Mouse (Mus musculus) left cerebral cortex, adult 2 months (tissue): ENCODE measurements around the gene Ppfia3. TPM values are rescaled to one million over a fixed set of nuclear protein-coding genes. Genes with fewer than 3 reads are reported as not detected.

Experiments
- DNase-seq, 2 experiments: peaks; one replicate each; pipeline ENCODE4 v3.0.0; 2021 to 2022; ENCODE audit warnings: low spot score in 2 of 2, mixed read lengths in 1 of 2; ENCODE audit errors: extremely low spot score in 1 of 2
- H3K27ac ChIP-seq: fragments of 200-600 bp; 2 replicates; pipeline ENCODE4 v1.8.1; 2022
- H3K4me3 ChIP-seq: fragments of 200-600 bp; 2 replicates; pipeline ENCODE4 v1.8.1; 2022
- CTCF ChIP-seq: fragments of 200-600 bp; IDR thresholded peaks from 2 replicates; pipeline ENCODE4 v1.8.1; 2022; ENCODE audit warnings: antibody characterized with exemption, mild to moderate bottlenecking, moderate library complexity
- intact Hi-C: fragments of 180-260 bp; cut with DNase I; formaldehyde crosslinking; loops from one replicate; pipeline ENCODE4 v1.15.1; 2025
- long read RNA-seq, 2 experiments: library from polyadenylated mRNA; stranded (forward); transcript quantifications; one replicate each; pipeline ENCODE4 v2.0.0; 2021; ENCODE audit warnings: borderline mapping rate in 2 of 2
- total RNA-seq, 2 experiments: library from RNA; stranded (reverse); gene quantifications; 2 replicates each; pipeline ENCODE4 v1.2.3; 2021

Ppfia3 gene
- 100 to 1,000 TPM; 156 to 159 TPM for total RNA-seq
- long read RNA-seq, experiment 1, full-length matches to known transcripts = 221 of 304 reads
- long read RNA-seq, experiment 1, partial matches to known transcripts = 55 of 304 reads
- long read RNA-seq, experiment 1, other reads (novel, unspliced or antisense) = 28 of 304 reads
- long read RNA-seq, experiment 2, full-length matches to known transcripts = 198 of 279 reads
- long read RNA-seq, experiment 2, partial matches to known transcripts = 44 of 279 reads
- long read RNA-seq, experiment 2, other reads (novel, unspliced or antisense) = 37 of 279 reads

DNA sequence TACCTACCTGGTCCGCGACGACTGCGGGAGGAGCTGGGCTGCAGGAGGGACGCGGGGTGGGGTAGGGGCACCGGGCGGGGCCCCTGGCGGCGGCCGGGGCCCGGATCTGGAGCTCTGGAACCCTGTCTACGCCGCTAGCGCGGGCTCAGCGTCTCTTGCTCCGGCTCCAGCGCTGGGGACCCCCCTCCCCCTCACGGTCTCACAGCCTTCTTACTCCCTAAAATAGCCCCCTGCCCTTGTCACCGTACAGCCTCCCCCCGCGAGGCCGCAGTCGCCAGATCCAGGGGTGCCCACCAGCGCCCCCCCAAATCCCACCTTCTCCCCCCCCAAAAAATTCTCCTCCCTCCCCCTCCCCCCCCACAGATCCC is at the start of gene Ppfia3:
Gene Ppfia3 (minus strand): TSS at position 368 of the 368 bp plus-strand sequence.
- H3K4me3 ChIP-seq = peak within 1 kb of the TSS; percentile 84
- DNase-seq = no peak
- TF ChIP-seq CTCF = no peak
- H3K27ac ChIP-seq = peak within 1 kb of the TSS; percentile 97
- intact Hi-C loops = no loop called here

DNA sequence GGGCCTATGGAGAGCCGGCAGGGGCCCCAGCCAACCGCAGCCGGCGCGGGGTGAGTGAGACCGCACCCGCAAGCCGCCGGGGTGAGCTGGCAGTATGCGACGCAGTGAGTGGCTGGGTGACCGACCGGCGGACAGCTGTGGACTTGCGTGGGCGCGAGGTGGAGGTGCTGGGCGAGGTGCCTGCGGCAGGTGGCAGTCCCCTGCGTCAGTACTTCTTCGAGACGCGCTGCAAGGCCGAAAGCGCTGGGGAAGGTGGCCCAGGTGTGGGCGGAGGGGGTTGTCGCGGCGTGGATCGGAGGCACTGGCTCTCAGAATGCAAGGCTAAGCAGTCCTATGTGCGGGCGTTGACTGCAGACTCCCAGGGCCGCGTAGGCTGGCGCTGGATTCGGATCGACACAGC is 48.8 kb upstream of the Ppfia3 start:
- H3K4me3 ChIP-seq = peak overlapping the region; percentile 28
- intact Hi-C loops = no loop called here
- no peak overlapping the region for H3K27ac ChIP-seq
- no peak for TF ChIP-seq CTCF
- peak in 1 of 2 experiments; percentile 58 for DNase-seq

GRCm38 (mm10) chr7:45414740-45415224 is 48.0 kb upstream of the Ppfia3 start:
- intact Hi-C loops = no loop called here
- TF ChIP-seq CTCF = no peak
- Histone ChIP-seq H3K27ac (no peak overlapping the region), H3K4me3 (no peak overlapping the region)
- no peak for DNase-seq

GRCm38 (mm10) chr7:45413864-45414739 is 47.3 kb upstream of the Ppfia3 start:
- intact Hi-C loops = no loop called here
- no peak for DNase-seq
- peak overlapping the region; percentile 34 for H3K4me3 ChIP-seq
- no peak overlapping the region for H3K27ac ChIP-seq
- no peak for TF ChIP-seq CTCF

- Histone ChIP-seq H3K4me3 (peak within 1 kb of the TSS; percentile 34), H3K27ac (no peak within 1 kb of the TSS)
- intact Hi-C loops = no loop called here
- TF ChIP-seq CTCF = no peak
- DNase-seq = no peak
Observed at GRCm38 (mm10) chr7:45413113-45413863, 46.5 kb upstream of the Ppfia3 start, which contains the start of gene Ntf5. Gene Ntf5, plus strand, starts transcription at chr7:45413695.

GRCm38 (mm10) chr7:45412421-45412820 is 45.6 kb upstream of the Ppfia3 start:
- DNase-seq = no peak
- intact Hi-C loops = no loop called here
- TF ChIP-seq CTCF = no peak
- Histone ChIP-seq H3K27ac (no peak overlapping the region), H3K4me3 (no peak overlapping the region)

DNA sequence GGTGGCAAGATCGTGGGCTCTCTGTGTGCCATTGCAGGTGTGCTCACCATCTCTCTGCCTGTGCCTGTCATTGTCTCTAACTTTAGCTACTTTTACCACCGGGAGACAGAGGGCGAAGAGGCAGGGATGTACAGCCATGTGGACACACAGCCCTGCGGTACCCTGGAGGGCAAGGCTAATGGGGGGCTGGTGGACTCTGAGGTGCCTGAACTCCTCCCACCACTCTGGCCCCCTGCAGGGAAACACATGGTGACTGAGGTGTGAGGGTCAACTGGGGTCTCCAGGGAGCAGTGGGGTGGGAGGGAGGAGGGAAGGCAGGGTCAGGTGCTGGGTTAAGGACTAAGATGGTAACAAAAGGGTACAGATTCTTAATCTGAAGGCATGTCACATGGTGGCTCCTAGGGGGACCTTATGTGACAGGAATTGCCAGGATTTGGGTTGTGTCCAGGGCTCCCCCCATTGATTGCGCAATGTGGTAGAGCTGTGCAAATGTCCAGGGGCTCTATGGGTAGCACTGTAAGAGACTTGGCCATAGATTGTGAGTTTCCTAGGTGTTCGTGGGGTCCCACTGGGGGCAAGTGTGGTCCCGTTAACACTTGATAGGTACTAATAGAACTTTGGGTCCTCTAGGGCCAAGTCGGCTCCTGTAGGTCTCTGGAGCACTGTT is 42.8 kb upstream of the Ppfia3 start:
- Histone ChIP-seq H3K4me3 (no peak overlapping the region), H3K27ac (no peak overlapping the region)
- no peak for DNase-seq
- intact Hi-C loops = no loop called here
- no peak for TF ChIP-seq CTCF

- no peak overlapping the region for H3K27ac ChIP-seq
- intact Hi-C loops = no loop called here
- H3K4me3 ChIP-seq = no peak overlapping the region
- no peak for DNase-seq
- no peak for TF ChIP-seq CTCF
Observed at GRCm38 (mm10) chr7:45408949-45409348, 42.1 kb upstream of the Ppfia3 start.

DNA sequence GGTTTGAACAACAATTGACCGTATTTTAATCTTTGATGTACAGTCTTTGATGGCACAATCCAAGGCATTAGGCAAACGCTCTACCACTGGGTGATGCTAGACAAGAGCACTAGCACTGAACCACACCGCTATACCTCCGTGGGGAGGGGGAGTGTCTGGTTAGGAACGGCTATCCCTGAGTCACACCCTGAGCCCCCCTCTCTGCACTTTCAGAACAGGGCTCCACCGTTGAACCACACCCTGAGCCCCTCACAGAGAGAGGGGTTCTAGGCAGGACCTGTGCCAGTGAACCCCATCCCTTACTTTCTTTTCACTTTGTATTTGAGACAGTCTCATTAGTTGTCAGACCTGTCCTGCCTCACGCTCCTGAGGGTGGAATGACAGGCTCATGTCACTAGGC is 41.5 kb upstream of the Ppfia3 start:
- H3K4me3 ChIP-seq = no peak overlapping the region
- intact Hi-C loops = no loop called here

GRCm38 (mm10) chr7:45407836-45408235 is 41.0 kb upstream of the Ppfia3 start:
- TF ChIP-seq CTCF = no peak
- intact Hi-C loops = no loop called here
- no peak overlapping the region for H3K4me3 ChIP-seq
- no peak overlapping the region for H3K27ac ChIP-seq
- DNase-seq = no peak

More for the DNA sequence above, 41.5 kb upstream of the Ppfia3 start:
- no peak for TF ChIP-seq CTCF
- no peak overlapping the region for H3K27ac ChIP-seq
- no peak for DNase-seq
